Mouse (Mus musculus) MEL (cell line): ENCODE measurements around the gene Itih3.

ENCODE experiments used
- CHD1 ChIP-seq: IDR thresholded peaks from 2 replicates; pipeline ENCODE4 v1.6.1; 2012; ENCODE audit warnings: low read depth, mild to moderate bottlenecking, inconsistent platforms, low read length, improper control_type of control experiment
- CTCF ChIP-seq, 3 experiments: IDR thresholded peaks in 2 of 3; conservative IDR thresholded peaks in 1 of 3; 2 replicates each; pipeline ENCODE4 v1.5.1; 2011 to 2012; ENCODE audit warnings: low read length in 3 of 3, low read depth in 2 of 3, mild to moderate bottlenecking in 2 of 3, improper control_type of control experiment in 1 of 3, inconsistent platforms in 1 of 3, mixed read lengths in 1 of 3, moderate library complexity in 1 of 3; ENCODE audit not compliant: control insufficient read depth in 1 of 3, insufficient read depth in 1 of 3, poor library complexity in 1 of 3, severe bottlenecking in 1 of 3
- EP300 ChIP-seq, 2 experiments: IDR thresholded peaks; 2 replicates each; pipeline ENCODE4 v1.6.1; 2011; ENCODE audit warnings: improper control_type of control experiment in 2 of 2, low read length in 2 of 2, low read depth in 1 of 2, mild to moderate bottlenecking in 1 of 2
- NELFE ChIP-seq: IDR thresholded peaks from 2 replicates; pipeline ENCODE4 v1.6.1; 2011; ENCODE audit warnings: low read depth, low read length, improper control_type of control experiment
- POLR2A ChIP-seq, 2 experiments: IDR thresholded peaks; 2 replicates each; pipeline ENCODE4 v1.6.1; 2011 to 2012; ENCODE audit warnings: low read length in 2 of 2, mild to moderate bottlenecking in 2 of 2, control low read depth in 1 of 2, improper control_type of control experiment in 1 of 2, low read depth in 1 of 2, moderate library complexity in 1 of 2; ENCODE audit not compliant: control insufficient read depth in 1 of 2, insufficient read depth in 1 of 2, poor library complexity in 1 of 2
- RAD21 ChIP-seq: IDR thresholded peaks from 2 replicates; pipeline ENCODE4 v1.6.1; 2011; ENCODE audit warnings: mild to moderate bottlenecking, low read depth, low read length, improper control_type of control experiment
- SIN3A ChIP-seq: IDR thresholded peaks from 2 replicates; pipeline ENCODE4 v1.6.1; 2012; ENCODE audit warnings: low read length, improper control_type of control experiment, inconsistent platforms

DNA sequence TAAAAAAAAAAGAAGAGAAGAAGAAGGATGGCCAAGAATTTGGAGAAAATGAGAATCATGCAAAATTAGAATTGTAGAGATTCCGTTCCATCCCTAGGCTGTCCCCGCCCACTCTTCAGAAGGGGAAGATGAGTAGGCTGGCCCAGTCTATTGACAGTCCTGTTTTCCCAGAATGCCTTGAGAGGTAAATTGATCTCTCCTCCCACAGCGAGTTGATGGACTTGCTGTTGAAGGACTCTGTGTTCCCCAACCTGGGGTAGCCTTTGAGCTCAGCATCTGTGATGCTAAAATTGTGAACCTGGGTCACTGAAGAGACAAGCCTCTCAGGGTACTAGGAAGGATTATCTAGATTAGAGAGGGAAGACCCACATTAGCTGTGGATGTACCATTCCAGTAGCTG is 1.9 kb upstream of the Itih3 start:
- TF ChIP-seq EP300 (IDR thresholded peaks at IDR 0.05; ENCODE audit: low read depth in 1 of 2, low read length in 2 of 2) (no peak), CTCF (IDR thresholded peaks at IDR 0.05 in 2 of 3, conservative IDR thresholded peaks at IDR 0.05 in 1 of 3; ENCODE audit: control insufficient read depth in 1 of 3, insufficient read depth in 1 of 3, low read depth in 2 of 3, low read length in 3 of 3, poor library complexity in 1 of 3, severe bottlenecking in 1 of 3) (no peak), POLR2A (IDR thresholded peaks at IDR 0.05; ENCODE audit: control insufficient read depth in 1 of 2, insufficient read depth in 1 of 2, low read depth in 1 of 2, low read length in 2 of 2, poor library complexity in 1 of 2) (no peak), NELFE (no peak), RAD21 (no peak), CHD1 (no peak), SIN3A (no peak)
